Mouse (Mus musculus): ENCODE measurements around the gene Fam193a.

GRCm38 (mm10) chr5:34398326-34398725 is 28.6 kb downstream of the Fam193a start:
- TF ChIP-seq CTCF (IDR thresholded peaks at IDR 0.05; ENCODE audit: borderline replicate concordance, insufficient read depth, low read length) (no peak), POLR2A (IDR thresholded peaks at IDR 0.05; ENCODE audit: low read depth, low read length) (no peak)

Measured in embryonic fibroblast, embryonic 13.5 days (primary cell).